Mouse (Mus musculus) gonadal fat pad, adult 2 months (tissue): Measurements from ENCODE around the gene Eci1. TPM values are rescaled to one million over a fixed set of nuclear protein-coding genes. Genes with fewer than 3 reads are reported as not detected.
"Not testable (repeated sequence)": the region's sequence is repeated elsewhere in the genome, so short reads cannot be mapped to it uniquely, and the experiment has no call there.

ENCODE experiments used
- DNase-seq: peaks from one replicate; pipeline ENCODE4 v3.0.0-alpha.2; 2012; ENCODE audit warnings: low read depth
- polyA plus RNA-seq: library from polyadenylated mRNA; depleted of rRNA; stranded (reverse); fragments of >200 nt; gene quantifications from 2 replicates; pipeline ENCODE4 v1.2.3, GENCODE M21; 2012

Eci1 gene
- polyA plus RNA-seq, 1 experiment: 137 TPM

GRCm38 (mm10) chr17:24440377-24440776, 13.9 kb downstream of the Eci1 start:
- no peak for DNase-seq

GRCm38 (mm10) chr17:24441148-24441547, 14.7 kb downstream of the Eci1 start:
- DNase-seq: no peak

GRCm38 (mm10) chr17:24442107-24442506, 15.7 kb downstream of the Eci1 start:
- DNase-seq: no peak

- peak; percentile 66 for DNase-seq
Measured at GRCm38 (mm10) chr17:24442632-24443155, 16.3 kb downstream of the Eci1 start, which contains the start of gene Dnase1l2. Gene Dnase1l2, minus strand, starts transcription at chr17:24443105.

- peak; percentile 91 for DNase-seq
Measured at GRCm38 (mm10) chr17:24443409-24443808, 17.0 kb downstream of the Eci1 start.

- no peak for DNase-seq
Measured at GRCm38 (mm10) chr17:24446590-24446989, 20.1 kb downstream of the Eci1 start.

- no peak for DNase-seq
Measured at GRCm38 (mm10) chr17:24449507-24449906, 23.1 kb downstream of the Eci1 start.

GRCm38 (mm10) chr17:24451220-24451619, 24.8 kb downstream of the Eci1 start:
- no peak for DNase-seq

GRCm38 (mm10) chr17:24453372-24453771, 26.9 kb downstream of the Eci1 start:
- no peak for DNase-seq

- no peak for DNase-seq
Measured at GRCm38 (mm10) chr17:24454218-24454755, 27.8 kb downstream of the Eci1 start.

- no peak for DNase-seq
Measured at GRCm38 (mm10) chr17:24454756-24455522, 28.5 kb downstream of the Eci1 start.

- DNase-seq: not testable (repeated sequence)
Measured at GRCm38 (mm10) chr17:24455523-24456206, 29.2 kb downstream of the Eci1 start.

GRCm38 (mm10) chr17:24461580-24461979, 35.1 kb downstream of the Eci1 start:
- no peak for DNase-seq

- DNase-seq: no peak
Measured at GRCm38 (mm10) chr17:24462932-24463331, 36.5 kb downstream of the Eci1 start.

- no peak for DNase-seq
Measured at GRCm38 (mm10) chr17:24463374-24464133, 37.1 kb downstream of the Eci1 start.

GRCm38 (mm10) chr17:24468636-24469246, 42.3 kb downstream of the Eci1 start:
- no peak for DNase-seq

GRCm38 (mm10) chr17:24469336-24469909, 43.0 kb downstream of the Eci1 start:
- no peak for DNase-seq

- no peak for DNase-seq
Measured at GRCm38 (mm10) chr17:24469910-24470602, 43.6 kb downstream of the Eci1 start, which contains the start of the genes E4f1 and Pgp. Gene E4f1, minus strand, starts transcription at chr17:24470313. Gene Pgp, plus strand, starts transcription at chr17:24470392.

- DNase-seq: no peak
Measured at GRCm38 (mm10) chr17:24470701-24471527, 44.5 kb downstream of the Eci1 start.
